In the genomic region with DNA sequence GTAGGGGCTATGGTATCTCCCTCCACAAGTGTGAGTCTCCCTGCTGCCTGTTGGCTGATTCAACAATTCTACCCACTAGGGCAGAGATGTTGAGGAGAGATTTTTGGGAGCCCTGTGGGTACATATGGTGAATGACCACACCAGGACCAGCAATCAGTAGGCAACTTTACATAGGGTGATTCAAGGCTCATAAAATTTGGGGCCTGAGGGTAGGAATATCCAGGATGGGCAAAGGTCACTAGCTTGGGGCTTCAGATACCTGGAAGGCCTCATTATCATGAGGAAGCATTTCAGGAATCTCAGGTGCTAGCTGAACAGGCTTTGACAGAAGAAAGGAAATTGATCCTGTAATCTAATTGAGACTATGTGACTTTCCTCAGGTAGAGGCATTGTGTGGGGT, we compare ENCODE assay signal across 16 mouse cellular contexts.
"Had no signal": no experiment of that assay in that cellular context is flagged by ENCODE, and none has a peak within 500 bp of the region (broad histone marks: within the 10 kb centered on the region; RNA-seq: fewer than 3 reads in every experiment).

No protein-coding gene starts in this region.

- H3K36me3 ChIP-seq: neural tube, embryonic 13.5 days; neural tube, embryonic 15.5 days; stomach, embryonic 15.5 days had no signal

- H3K27me3 ChIP-seq: neural tube, embryonic 13.5 days; neural tube, embryonic 15.5 days; stomach, embryonic 15.5 days had no signal

- H3K9ac ChIP-seq: neural tube, embryonic 13.5 days; neural tube, embryonic 15.5 days; stomach, embryonic 15.5 days had no signal

- H3K4me1 ChIP-seq: neural tube, embryonic 13.5 days; neural tube, embryonic 15.5 days; stomach, embryonic 15.5 days had no signal

- H3K27ac ChIP-seq: neural tube, embryonic 13.5 days; neural tube, embryonic 15.5 days; stomach, embryonic 15.5 days; stomach, postnatal 0 days had no signal

- H3K4me3 ChIP-seq: neural tube, embryonic 13.5 days; neural tube, embryonic 15.5 days; stomach, embryonic 15.5 days had no signal

- DNase-seq: retina, postnatal 1 day; right cerebral cortex, adult 18-20 months; right cerebral cortex, postnatal 14 days; right cerebral cortex, postnatal 25 days; right cerebral cortex, postnatal 4 days; spleen, adult 18-20 months; thymus, adult 18-20 months; thymus, adult 2 months; thymus, postnatal 14 days; thymus, postnatal 25 days; thymus, postnatal 36 days; thymus, postnatal 4 days had no signal

- H3K4me2 ChIP-seq: neural tube, embryonic 13.5 days; neural tube, embryonic 15.5 days; stomach, embryonic 15.5 days had no signal

- H3K9me3 ChIP-seq: neural tube, embryonic 13.5 days; neural tube, embryonic 15.5 days; stomach, embryonic 15.5 days had no signal
